Comparison of ENCODE assay signal across 17 mouse cellular contexts in genomic region chr12:112917906-112918305, GRCm38 (mm10). TPM values are rescaled to one million over a fixed set of nuclear protein-coding genes. Genes with fewer than 3 reads are reported as not detected.
DNase-seq lines count a peak whose midpoint lies in the region; ATAC-seq and TF ChIP-seq lines count a peak whose summit lies in the region.
"Had no signal": no experiment of that assay in that cellular context is flagged by ENCODE, and none has a peak within 500 bp of the region (broad histone marks: within the 10 kb centered on the region; RNA-seq: fewer than 3 reads in every experiment).

No protein-coding gene starts in this region.

- no peak overlapping the region for H3K4me2 ChIP-seq in hindbrain, embryonic 12.5 days (replicated peaks)
- no peak overlapping the region for H3K4me2 ChIP-seq in lung, embryonic 16.5 days (ENCODE audit: low read depth, low read length)
- H3K4me2 ChIP-seq in heart, embryonic 15.5 days, result no peak overlapping the region
- H3K4me2 ChIP-seq: embryonic facial prominence, embryonic 15.5 days; forebrain, embryonic 15.5 days; hindbrain, embryonic 14.5 days; midbrain, embryonic 11.5 days had no signal

- peaks cover 74% of the 10 kb centered on the region for H3K4me1 ChIP-seq in hindbrain, embryonic 10.5 days (replicated peaks)
- H3K4me1 ChIP-seq in hindbrain, embryonic 12.5 days, result peaks cover 47% of the 10 kb centered on the region
- no peaks in the 10 kb centered on the region for H3K4me1 ChIP-seq in lung, embryonic 16.5 days (replicated peaks; ENCODE audit: control insufficient read depth, insufficient read depth, low read length)
- peaks cover 45% of the 10 kb centered on the region for H3K4me1 ChIP-seq in heart, embryonic 15.5 days (replicated peaks)
- H3K4me1 ChIP-seq in small intestine, adult 2 months (ENCODE audit: control insufficient read depth, insufficient read depth, insufficient read length, low read length), result peaks cover 8% of the 10 kb centered on the region
- peaks cover 36% of the 10 kb centered on the region for H3K4me1 ChIP-seq in thymus, adult 2 months (replicated peaks; ENCODE audit: control insufficient read depth, insufficient read depth, low read length)
- H3K4me1 ChIP-seq: embryonic facial prominence, embryonic 15.5 days had no signal

- DNase-seq in hindbrain, embryonic 10.5 days (ENCODE audit: low spot score), result no peak
- no peak for DNase-seq in lung, adult 18-20 months
- no peak for DNase-seq in thymus, adult 2 months
- DNase-seq: adrenal gland, postnatal 14 days; gastrocnemius, postnatal 10 days; right cerebral cortex, adult 18-20 months had no signal

- 59% methylated on average over 8 of the region's 8 CpGs for WGBS in hindbrain, embryonic 10.5 days
- WGBS in hindbrain, embryonic 12.5 days, result 60% methylated on average over 8 of the region's 8 CpGs
- 33% methylated on average over 8 of the region's 8 CpGs for WGBS in lung, embryonic 16.5 days
- WGBS in heart, embryonic 15.5 days, result 60% methylated on average over 8 of the region's 8 CpGs
- 78% methylated on average over 8 of the region's 8 CpGs for WGBS in small intestine, adult 2 months
- WGBS in thymus, adult 2 months, result 14% methylated on average over 8 of the region's 8 CpGs

- H3K36me3 ChIP-seq in hindbrain, embryonic 10.5 days, result peaks cover 41% of the 10 kb centered on the region
- H3K36me3 ChIP-seq in hindbrain, embryonic 12.5 days, result peaks cover 32% of the 10 kb centered on the region
- no peaks in the 10 kb centered on the region; the same call in 1 of the 2 replicates for H3K36me3 ChIP-seq in lung, embryonic 16.5 days (ENCODE audit: control insufficient read depth, insufficient read depth, low read length)
- no peaks in the 10 kb centered on the region for H3K36me3 ChIP-seq in heart, embryonic 15.5 days
- no peaks in the 10 kb centered on the region for H3K36me3 ChIP-seq in small intestine, adult 2 months (ENCODE audit: control insufficient read depth, insufficient read depth, low read length)
- H3K36me3 ChIP-seq in thymus, adult 2 months (ENCODE audit: control insufficient read depth, insufficient read depth, low read length), result no peaks in the 10 kb centered on the region

- no peak overlapping the region for H3K9ac ChIP-seq in hindbrain, embryonic 12.5 days
- no peak overlapping the region for H3K9ac ChIP-seq in lung, embryonic 16.5 days (ENCODE audit: low read length)
- H3K9ac ChIP-seq in heart, embryonic 15.5 days, result no peak overlapping the region
- H3K9ac ChIP-seq: embryonic facial prominence, embryonic 15.5 days; forebrain, embryonic 15.5 days; hindbrain, embryonic 14.5 days; liver, embryonic 14.5 days had no signal

- H3K27me3 ChIP-seq in hindbrain, embryonic 10.5 days (ENCODE audit: insufficient read depth, poor library complexity, severe bottlenecking), result peaks cover 8% of the 10 kb centered on the region; the same call in 1 of the 2 replicates
- H3K27me3 ChIP-seq in hindbrain, embryonic 12.5 days, result peaks cover 6% of the 10 kb centered on the region; the same call in 1 of the 2 replicates
- no peaks in the 10 kb centered on the region for H3K27me3 ChIP-seq in lung, embryonic 16.5 days (ENCODE audit: control insufficient read depth, insufficient read depth, low read depth, low read length)
- H3K27me3 ChIP-seq in heart, embryonic 15.5 days, result peaks cover 62% of the 10 kb centered on the region
- H3K27me3 ChIP-seq in small intestine, adult 2 months (ENCODE audit: control insufficient read depth, insufficient read depth, low read length), result no peaks in the 10 kb centered on the region
- no peaks in the 10 kb centered on the region for H3K27me3 ChIP-seq in thymus, adult 2 months (ENCODE audit: control insufficient read depth, insufficient read depth, low read length)
- H3K27me3 ChIP-seq: embryonic facial prominence, embryonic 15.5 days; forebrain, embryonic 15.5 days had no signal

- ATAC-seq in hindbrain, embryonic 12.5 days (ENCODE audit: low FRiP score), result no peak
- peak; percentile 34; the same call in 1 of the 2 replicates for ATAC-seq in lung, embryonic 16.5 days (ENCODE audit: low read depth)
- no peak for ATAC-seq in heart, embryonic 15.5 days (replicated peaks; ENCODE audit: insufficient number of reproducible peaks, insufficient read depth, low FRiP score, low read depth)
- ATAC-seq: forebrain, embryonic 15.5 days; intestine, postnatal 0 days had no signal

- no peak for TF ChIP-seq CTCF in small intestine, adult 2 months (IDR thresholded peaks at IDR 0.05; ENCODE audit: extremely low read depth, insufficient read length, insufficient replicate concordance, low read depth, low read length)
- no peak for TF ChIP-seq CTCF in thymus, adult 2 months (IDR thresholded peaks at IDR 0.05; ENCODE audit: borderline replicate concordance, control insufficient read depth, extremely low read depth, insufficient read depth, low read length, poor library complexity)

- no peak for TF ChIP-seq POLR2A in small intestine, adult 2 months (IDR thresholded peaks at IDR 0.05; ENCODE audit: low read depth, low read length)
- TF ChIP-seq POLR2A in thymus, adult 2 months (IDR thresholded peaks at IDR 0.05; ENCODE audit: control insufficient read depth, extremely low read depth, insufficient read depth, low read length, poor library complexity), result no peak

- no peak overlapping the region for H3K4me3 ChIP-seq in hindbrain, embryonic 10.5 days
- H3K4me3 ChIP-seq in hindbrain, embryonic 12.5 days, result no peak overlapping the region
- no peak overlapping the region for H3K4me3 ChIP-seq in lung, embryonic 16.5 days (ENCODE audit: low read length)
- H3K4me3 ChIP-seq in heart, embryonic 15.5 days, result no peak overlapping the region
- no peak overlapping the region for H3K4me3 ChIP-seq in small intestine, adult 2 months (ENCODE audit: low read depth, low read length)
- no peak overlapping the region for H3K4me3 ChIP-seq in thymus, adult 2 months (ENCODE audit: control insufficient read depth, insufficient read depth, low read length)
- H3K4me3 ChIP-seq: embryonic facial prominence, embryonic 15.5 days; forebrain, embryonic 15.5 days; myocyte had no signal

- no peaks in the 10 kb centered on the region for H3K9me3 ChIP-seq in hindbrain, embryonic 10.5 days
- H3K9me3 ChIP-seq in hindbrain, embryonic 12.5 days (replicated peaks), result no peaks in the 10 kb centered on the region
- no peaks in the 10 kb centered on the region for H3K9me3 ChIP-seq in lung, embryonic 16.5 days (ENCODE audit: control insufficient read depth, low read length)
- H3K9me3 ChIP-seq in heart, embryonic 15.5 days (replicated peaks), result no peaks in the 10 kb centered on the region
- H3K9me3 ChIP-seq: embryonic facial prominence, embryonic 15.5 days; forebrain, embryonic 15.5 days had no signal

- H3K27ac ChIP-seq in hindbrain, embryonic 10.5 days, result peak overlapping the region; percentile 40; the same call in 1 of the 2 replicates
- H3K27ac ChIP-seq in hindbrain, embryonic 12.5 days, result no peak overlapping the region
- H3K27ac ChIP-seq in lung, embryonic 16.5 days (ENCODE audit: low read length), result no peak overlapping the region
- peak overlapping the region; percentile 1; the same call in 1 of the 2 replicates for H3K27ac ChIP-seq in heart, embryonic 15.5 days
- H3K27ac ChIP-seq in small intestine, adult 2 months (ENCODE audit: insufficient read depth, low read depth, low read length), result 0 out of 2 replicates have a peak overlapping the region, but pooled peaks have one; percentile 18
- H3K27ac ChIP-seq in thymus, adult 2 months (ENCODE audit: control insufficient read depth, insufficient read depth, low read length), result no peak overlapping the region
- H3K27ac ChIP-seq: embryonic facial prominence, embryonic 15.5 days; forebrain, embryonic 15.5 days; hindbrain, embryonic 14.5 days; liver, embryonic 14.5 days had no signal

RNA-seq across cellular contexts. Expression of gene Jag2, which starts 11.7 kb away (rescaled TPM):
- polyA plus RNA-seq in hindbrain, embryonic 10.5 days (2016; fragmentation: Nextera tagmentation; extraction: Ambion mirVana), result 4.7 and 4.8 TPM in 2 replicates
- polyA plus RNA-seq in hindbrain, embryonic 12.5 days (2016; fragmentation: Nextera tagmentation; extraction: Ambion mirVana), result 9.4 and 10.3 TPM in 2 replicates
- polyA plus RNA-seq in lung, embryonic 16.5 days (2015; fragmentation: Nextera tagmentation; extraction: Ambion mirVana), result 5.6 and 6.5 TPM in 2 replicates
- 3.7 and 6.6 TPM in 2 replicates for polyA plus RNA-seq in heart, embryonic 15.5 days (2015; fragmentation: Nextera tagmentation; extraction: Ambion mirVana)
- 6.2 and 9.1 TPM in 2 replicates for polyA plus RNA-seq in small intestine, adult 2 months (2012; rRNA removed)
- polyA plus RNA-seq in thymus, adult 2 months (2012; rRNA removed), result 58.7 and 61.5 TPM in 2 replicates

RNA-seq across cellular contexts. Expression of gene Nudt14, which starts 24.0 kb away (rescaled TPM):
- polyA plus RNA-seq in hindbrain, embryonic 10.5 days (2016; fragmentation: Nextera tagmentation; extraction: Ambion mirVana), result 79.5 and 83.0 TPM in 2 replicates
- polyA plus RNA-seq in hindbrain, embryonic 12.5 days (2016; fragmentation: Nextera tagmentation; extraction: Ambion mirVana), result 51.5 and 65.9 TPM in 2 replicates
- polyA plus RNA-seq in lung, embryonic 16.5 days (2015; fragmentation: Nextera tagmentation; extraction: Ambion mirVana), result 109 and 121 TPM in 2 replicates
- 32.1 and 48.3 TPM in 2 replicates for polyA plus RNA-seq in heart, embryonic 15.5 days (2015; fragmentation: Nextera tagmentation; extraction: Ambion mirVana)
- 40.8 and 42.4 TPM in 2 replicates for polyA plus RNA-seq in small intestine, adult 2 months (2012; rRNA removed)
- 58.8 and 59.6 TPM in 2 replicates for polyA plus RNA-seq in thymus, adult 2 months (2012; rRNA removed)

RNA-seq across cellular contexts. Expression of gene Gpr132, which starts 49.9 kb away (rescaled TPM):
- 0.06 and 0.08 TPM in 2 replicates for polyA plus RNA-seq in hindbrain, embryonic 10.5 days (2016; fragmentation: Nextera tagmentation; extraction: Ambion mirVana)
- polyA plus RNA-seq in hindbrain, embryonic 12.5 days (2016; fragmentation: Nextera tagmentation; extraction: Ambion mirVana), result not detected in 2 replicates
- 0.15 and 0.73 TPM in 2 replicates for polyA plus RNA-seq in lung, embryonic 16.5 days (2015; fragmentation: Nextera tagmentation; extraction: Ambion mirVana)
- 0.19 and 2.2 TPM in 2 replicates for polyA plus RNA-seq in heart, embryonic 15.5 days (2015; fragmentation: Nextera tagmentation; extraction: Ambion mirVana)
- 5.4 and 8.2 TPM in 2 replicates for polyA plus RNA-seq in small intestine, adult 2 months (2012; rRNA removed)
- polyA plus RNA-seq in thymus, adult 2 months (2012; rRNA removed), result 256 and 265 TPM in 2 replicates
- polyA plus RNA-seq: forebrain, embryonic 15.5 days; hindbrain, embryonic 14.5 days; midbrain, embryonic 11.5 days had no signal

RNA-seq across cellular contexts. Expression of gene Btbd6, which starts 58.4 kb away (rescaled TPM):
- 22.8 and 27.2 TPM in 2 replicates for polyA plus RNA-seq in hindbrain, embryonic 10.5 days (2016; fragmentation: Nextera tagmentation; extraction: Ambion mirVana)
- polyA plus RNA-seq in hindbrain, embryonic 12.5 days (2016; fragmentation: Nextera tagmentation; extraction: Ambion mirVana), result 34.5 and 34.8 TPM in 2 replicates
- 23.8 and 26.2 TPM in 2 replicates for polyA plus RNA-seq in lung, embryonic 16.5 days (2015; fragmentation: Nextera tagmentation; extraction: Ambion mirVana)
- 19.4 and 23.5 TPM in 2 replicates for polyA plus RNA-seq in heart, embryonic 15.5 days (2015; fragmentation: Nextera tagmentation; extraction: Ambion mirVana)
- 116 and 206 TPM in 2 replicates for polyA plus RNA-seq in small intestine, adult 2 months (2012; rRNA removed)
- 69.7 and 87.6 TPM in 2 replicates for polyA plus RNA-seq in thymus, adult 2 months (2012; rRNA removed)

Comparison
In these comparisons a context has a peak if more than half of its experiments do, and no peak if none do; other contexts are left out.
1. H3K27ac ChIP-seq: peak in hindbrain, embryonic 10.5 days (single experiment), heart, embryonic 15.5 days (single experiment) and small intestine, adult 2 months (single experiment); none in hindbrain, embryonic 12.5 days (single experiment), lung, embryonic 16.5 days (single experiment) and thymus, adult 2 months (single experiment).
2. RNA of gene Gpr132, which starts 49.9 kb away (polyA plus RNA-seq): 256 to 265 TPM in thymus, adult 2 months; 5.4 to 8.2 TPM in small intestine, adult 2 months, 0.19 to 2.2 TPM in heart, embryonic 15.5 days, 0.15 to 0.73 TPM in lung, embryonic 16.5 days, 0.06 to 0.08 TPM in hindbrain, embryonic 10.5 days and not detected in hindbrain, embryonic 12.5 days; every median in the first group is over 10 times any median in the second.